Mouse (Mus musculus) ES-E14 (cell line): ENCODE data around the gene 9130019O22Rik.

Experiments
- CHD2 ChIP-seq: IDR thresholded peaks from 2 replicates; pipeline ENCODE4 v1.6.1; 2014; ENCODE audit warnings: mild to moderate bottlenecking, low read depth, low read length, inconsistent platforms
- HCFC1 ChIP-seq: IDR thresholded peaks from 2 replicates; pipeline ENCODE4 v1.6.1; 2012; ENCODE audit warnings: low read length, inconsistent platforms, borderline replicate concordance; ENCODE audit not compliant: insufficient read depth
- MAFK ChIP-seq: IDR thresholded peaks from 2 replicates; pipeline ENCODE4 v1.6.1; 2014; ENCODE audit warnings: mild to moderate bottlenecking, low read depth, low read length, inconsistent platforms; ENCODE audit not compliant: insufficient read depth
- ZC3H11A ChIP-seq: IDR thresholded peaks from 2 replicates; pipeline ENCODE4 v1.6.1; 2012; ENCODE audit warnings: low read depth, mild to moderate bottlenecking, inconsistent platforms, low read length, borderline replicate concordance
- ZNF384 ChIP-seq: IDR thresholded peaks from 2 replicates; pipeline ENCODE4 v1.6.1; 2012; ENCODE audit warnings: low read depth, low read length, inconsistent platforms

DNA sequence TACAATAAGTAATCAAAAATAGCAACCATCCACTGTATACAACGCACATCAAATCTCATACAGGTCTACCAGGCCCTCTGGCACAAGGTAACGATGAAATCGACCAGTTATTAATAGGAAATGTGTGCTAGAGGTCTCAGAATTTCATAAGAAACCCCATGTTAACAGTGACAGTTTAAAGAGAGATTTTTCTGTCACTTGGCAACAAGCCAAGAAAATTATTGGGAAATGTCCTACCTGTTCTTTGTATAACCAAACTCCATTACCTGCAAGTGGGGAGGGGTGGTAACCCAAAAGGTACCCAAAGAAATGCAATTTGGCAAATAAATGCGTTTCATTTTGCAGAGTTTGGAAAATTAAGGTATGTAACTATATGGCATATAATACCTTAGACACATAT is 28.5 kb downstream of the 9130019O22Rik start:
- TF ChIP-seq HCFC1 = no peak
- TF ChIP-seq MAFK = no peak
- TF ChIP-seq ZC3H11A = no peak
- no peak for TF ChIP-seq CHD2
- TF ChIP-seq ZNF384 = no peak
